Mouse (Mus musculus) adrenal gland, adult 18-20 months (tissue): ENCODE results near the gene Kcne4. TPM values are rescaled to one million over a fixed set of nuclear protein-coding genes. Genes with fewer than 3 reads are reported as not detected.

Experiments used
- DNase-seq, 2 experiments: peaks; one replicate each; pipeline ENCODE4 v3.0.0; 2021 to 2022; ENCODE audit warnings: low spot score in 2 of 2
- total RNA-seq, 2 experiments: library from RNA; stranded (reverse); gene quantifications; 1 replicate in 1 of 2; 2 replicates in 1 of 2; pipeline ENCODE4 v1.2.3; 2021

Gene Kcne4
- total RNA-seq, 2 experiments from 2014 or later: 5.0 to 5.4 TPM

DNA sequence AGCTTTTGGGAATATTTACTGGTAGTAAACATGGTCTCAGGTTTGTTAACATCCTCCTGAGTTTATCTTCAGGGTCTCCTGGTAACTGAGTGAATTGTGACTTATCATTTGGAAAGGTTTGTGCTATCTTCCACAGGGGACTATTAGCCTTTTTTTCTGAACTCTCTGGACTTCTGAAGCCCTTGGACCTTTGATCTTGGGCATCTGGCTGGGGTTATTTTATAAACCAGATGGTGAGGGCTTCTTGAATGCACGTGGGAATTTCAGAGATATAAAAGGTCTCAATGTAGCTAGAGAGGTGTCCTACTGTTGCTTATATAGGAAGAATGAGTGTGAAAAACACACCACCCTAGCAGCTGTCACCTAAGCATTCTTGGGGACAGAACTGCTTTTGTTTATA is 37.7 kb downstream of the Kcne4 start:
- DNase-seq: no peak

DNA sequence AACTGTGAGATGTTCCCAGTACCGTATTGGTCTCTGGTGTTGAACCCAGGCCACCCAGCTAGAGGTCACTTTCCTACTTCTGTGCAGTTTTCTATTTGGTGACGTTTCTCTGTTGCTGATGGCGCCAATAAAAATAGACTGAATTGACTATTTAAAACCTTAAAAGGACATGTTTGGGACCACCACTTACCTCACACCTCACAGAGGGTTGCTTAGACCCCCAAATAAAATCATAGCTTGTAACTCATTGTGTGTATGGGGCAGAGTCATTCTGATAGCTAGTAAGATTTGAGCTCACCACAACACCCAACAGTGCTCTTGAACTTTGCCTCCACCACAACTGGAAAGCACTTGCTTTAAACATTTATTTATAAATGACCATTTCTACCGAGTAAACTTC is 43.0 kb downstream of the Kcne4 start:
- no peak for DNase-seq

DNA sequence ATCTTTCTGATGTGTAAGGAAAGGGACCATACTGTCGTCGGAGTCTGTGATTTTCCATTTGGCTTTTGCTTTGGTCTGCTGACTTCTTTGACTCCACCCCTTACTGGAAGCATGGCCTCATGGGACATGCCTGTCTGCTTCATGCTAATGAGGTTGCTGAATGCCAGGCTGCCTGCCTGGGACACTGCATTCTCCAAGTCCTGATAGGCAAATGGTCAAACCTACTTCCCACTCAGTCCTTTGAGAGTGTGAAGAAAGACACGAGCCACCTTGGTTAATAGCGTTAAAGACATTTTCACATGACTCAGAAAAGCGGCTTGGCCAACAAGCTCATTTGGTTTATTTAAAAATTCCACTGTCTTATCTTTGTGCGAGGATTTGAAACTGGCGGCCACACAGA is 43.5 kb downstream of the Kcne4 start:
- no peak for DNase-seq

DNA sequence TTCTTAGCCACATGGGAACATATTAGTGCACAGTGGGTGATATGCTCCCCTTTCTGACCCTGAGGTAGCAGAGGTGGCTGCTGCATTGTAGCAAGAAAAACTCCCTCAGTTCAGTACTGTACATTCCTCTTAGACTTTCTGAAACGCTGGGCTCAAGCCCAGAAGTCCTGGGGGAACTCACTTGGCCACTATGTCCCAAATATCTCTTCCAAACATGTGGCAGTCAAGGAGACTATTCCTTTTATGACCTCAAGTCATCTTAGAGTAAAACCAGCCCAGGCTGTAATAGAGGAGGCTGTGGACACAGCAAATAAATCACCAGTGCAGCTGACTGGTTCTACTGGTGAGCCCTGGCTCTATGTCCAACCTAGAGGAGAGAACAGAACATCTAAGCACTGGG is 45.7 kb downstream of the Kcne4 start:
- DNase-seq: no peak

DNA sequence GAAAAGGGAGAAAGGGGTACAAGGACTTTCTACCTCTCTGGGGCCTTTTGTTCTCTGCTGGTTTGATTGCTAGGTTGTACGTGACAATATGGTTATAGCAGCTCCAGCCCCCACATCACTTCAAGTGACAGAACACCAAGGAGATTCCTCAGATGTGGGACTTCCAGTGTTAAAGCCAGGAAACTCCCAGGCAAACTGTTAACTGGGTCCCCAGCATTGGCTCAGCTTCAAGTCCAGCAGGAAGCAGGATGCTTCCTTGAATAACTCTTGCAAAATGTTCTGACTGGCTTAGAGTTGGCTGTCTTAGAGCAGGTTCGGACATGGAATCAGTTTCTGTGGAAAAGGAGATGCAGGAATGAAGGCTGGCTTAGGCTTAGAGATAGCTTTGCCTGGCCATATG is 47.3 kb downstream of the Kcne4 start:
- DNase-seq: no peak

DNA sequence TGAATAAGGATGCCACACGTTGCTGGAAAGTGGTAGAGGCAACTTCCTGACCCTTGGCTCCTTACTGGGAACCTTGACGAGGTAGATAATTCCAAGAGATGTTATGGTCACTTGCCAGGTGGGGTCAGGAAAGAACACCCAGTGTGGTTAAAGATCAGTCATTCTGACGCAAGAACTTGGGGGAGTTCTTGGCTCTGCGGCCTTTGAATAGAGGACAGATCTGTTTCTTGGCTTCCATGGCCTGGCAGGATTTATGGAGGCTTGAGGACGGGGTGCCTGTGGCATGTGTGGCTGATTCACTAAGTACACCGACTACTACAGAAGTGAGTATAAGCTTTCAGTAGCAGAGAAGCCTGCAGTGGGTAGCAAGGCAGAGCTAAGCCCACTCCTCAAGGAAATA is 47.8 kb downstream of the Kcne4 start:
- DNase-seq: peak; percentile 16 to 31

DNA sequence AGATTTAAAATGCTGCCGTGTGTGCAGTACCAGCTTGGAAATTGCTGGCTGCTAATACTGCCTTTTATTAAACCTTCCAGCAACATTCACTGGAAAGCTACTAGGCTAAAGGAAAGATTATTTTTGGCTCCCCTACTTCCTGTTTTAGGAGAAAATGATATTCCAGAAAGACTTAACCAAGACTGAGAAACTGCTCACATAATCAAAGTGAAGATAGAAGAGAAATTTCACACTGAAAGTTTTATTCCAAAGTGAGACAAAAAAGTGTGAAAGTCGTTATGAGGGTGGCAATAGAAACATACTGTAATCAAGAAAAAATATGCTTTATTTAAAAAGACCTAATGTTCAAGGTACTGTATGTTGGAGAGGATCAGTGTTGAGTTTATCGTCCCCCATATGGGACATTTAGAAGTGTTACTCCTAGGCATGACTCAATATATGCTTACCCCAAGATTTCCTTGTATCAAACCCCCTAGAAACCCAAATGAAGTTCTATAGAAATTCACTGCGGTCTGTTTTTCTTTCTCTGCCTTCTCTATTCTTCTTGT is 48.3 kb downstream of the Kcne4 start:
- no peak for DNase-seq

DNA sequence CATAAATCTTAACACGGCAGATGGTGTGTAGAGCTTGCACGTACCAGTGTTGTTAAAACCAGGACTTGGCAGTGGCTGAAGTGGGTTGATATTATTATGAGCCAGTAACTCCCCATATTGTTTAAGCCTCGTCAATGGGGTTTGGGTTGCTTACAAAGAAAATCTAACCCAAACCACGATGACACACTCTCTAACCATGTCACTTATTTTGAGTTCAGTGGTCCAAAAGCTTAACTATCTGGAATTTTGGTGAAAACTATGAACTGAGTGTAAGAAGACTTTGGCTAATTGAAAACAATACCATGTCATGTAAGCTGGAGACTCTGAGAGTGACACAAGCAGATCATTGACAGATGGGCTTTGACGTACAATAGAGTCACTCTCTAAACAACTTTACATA is 49.4 kb downstream of the Kcne4 start:
- no peak for DNase-seq

DNA sequence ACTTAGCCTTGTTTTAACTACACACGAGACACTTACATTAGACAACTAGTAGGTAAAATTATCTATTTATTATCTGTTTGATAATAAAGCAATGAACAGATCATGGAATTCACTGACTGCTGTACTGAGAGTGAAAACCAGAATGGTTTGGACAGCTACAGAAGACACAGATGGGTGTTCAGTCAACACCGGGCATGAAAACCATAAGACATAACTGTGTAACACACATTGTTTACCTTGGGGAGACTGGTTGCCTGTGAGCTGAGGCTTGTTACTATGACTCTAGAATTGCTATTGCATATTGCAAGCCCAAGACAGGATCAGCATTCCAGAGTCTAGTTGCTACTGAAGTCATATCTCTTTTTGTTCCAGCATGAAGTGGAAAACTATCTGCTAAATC is 49.9 kb downstream of the Kcne4 start:
- no peak for DNase-seq

Other genes starting within 250 kb of the Kcne4 start
- 10 to 100 TPM; 30.1 to 35.5 TPM for gene Acsl3, start 158.9 kb upstream of the Kcne4 start, total RNA-seq
- gene Utp14b, start 158.7 kb upstream of the Kcne4 start, total RNA-seq: 1 to 10 TPM; 3.2 to 5.0 TPM